Comparison of ENCODE assay signal across 8 mouse cellular contexts in the genomic region with DNA sequence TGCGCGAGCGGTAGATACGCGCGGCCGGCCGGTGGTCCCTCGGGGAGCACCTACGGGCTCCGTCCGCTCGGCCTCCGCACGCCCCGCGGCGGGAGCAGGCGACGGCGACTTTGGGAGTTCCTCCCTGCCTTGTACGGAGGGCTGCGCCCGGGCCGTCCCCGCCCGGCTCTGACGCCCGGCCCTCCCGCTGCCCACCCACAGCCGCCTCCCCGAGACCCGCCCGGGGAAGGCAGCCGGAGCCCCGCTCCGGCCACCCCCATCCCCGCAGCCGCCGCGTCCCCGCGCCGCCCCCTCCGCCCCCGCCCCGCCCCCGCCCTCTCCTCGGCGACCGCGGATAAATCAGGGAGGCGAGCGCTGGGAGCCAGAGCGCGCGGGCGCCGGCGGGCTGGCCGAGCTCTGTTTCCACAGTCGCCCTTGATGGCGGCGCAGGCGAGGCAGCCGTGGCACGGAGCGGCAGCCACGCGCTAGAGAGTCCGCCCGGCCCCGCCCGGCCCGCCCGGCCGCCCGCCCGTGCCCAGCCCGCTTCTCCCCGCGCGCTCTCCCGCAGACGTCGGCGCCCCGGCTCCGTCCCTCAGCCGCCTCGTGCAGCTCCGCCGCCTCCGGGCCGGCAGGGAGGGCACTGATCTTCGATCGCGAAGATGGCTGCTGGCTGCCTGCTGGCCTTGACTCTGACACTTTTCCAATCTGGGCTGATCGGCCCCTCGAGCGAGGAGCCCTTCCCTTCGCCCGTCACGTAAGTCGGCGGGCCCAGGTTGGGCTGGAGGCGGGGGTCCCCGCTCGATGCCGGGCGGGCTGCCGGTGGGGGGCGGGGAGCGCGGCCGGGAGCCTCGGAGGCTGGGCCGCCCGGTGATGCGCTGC. TPM values are rescaled to one million over a fixed set of nuclear protein-coding genes. Genes with fewer than 3 reads are reported as not detected.
DNase-seq lines count a peak whose midpoint lies in the region; ATAC-seq and TF ChIP-seq lines count a peak whose summit lies in the region.

A gene (plus strand): TSS at position 316 of the 858 bp plus-strand sequence.

- ATAC-seq in cerebellum, adult (ENCODE audit: insufficient number of reproducible peaks, low FRiP score, low TSS enrichment) = peak; percentile 67
- peak; percentile 88 for ATAC-seq in forebrain, embryonic 14.5 days
- peak; percentile 89 for ATAC-seq in heart, embryonic 15.5 days (replicated peaks; ENCODE audit: insufficient number of reproducible peaks, insufficient read depth, low FRiP score, low read depth)
- no peak for ATAC-seq in liver, embryonic 14.5 days (ENCODE audit: insufficient read depth)
- peak; percentile 85 for ATAC-seq in neural tube, embryonic 14.5 days (ENCODE audit: low read depth)

- TF ChIP-seq POLR2A in ES-Bruce4 (IDR thresholded peaks at IDR 0.05; ENCODE audit: insufficient read depth, low read length) = no peak

- no peak for TF ChIP-seq EP300 in ES-Bruce4 (IDR thresholded peaks at IDR 0.05; ENCODE audit: insufficient read depth, low read depth, low read length)
- TF ChIP-seq EP300 in liver, embryonic 14.5 days (IDR thresholded peaks at IDR 0.05; ENCODE audit: low read depth) = no peak

- H3K9me3 ChIP-seq in ES-Bruce4 (replicated peaks; ENCODE audit: control insufficient read depth, insufficient read depth, low read length, poor library complexity, severe bottlenecking) = no peaks in the 10 kb centered on the region
- no peaks in the 10 kb centered on the region for H3K9me3 ChIP-seq in forebrain, embryonic 14.5 days (replicated peaks; ENCODE audit: control insufficient read depth, low read length)
- no peaks in the 10 kb centered on the region for H3K9me3 ChIP-seq in heart, embryonic 15.5 days (replicated peaks)
- H3K9me3 ChIP-seq in liver, embryonic 14.5 days (ENCODE audit: control insufficient read depth, low read length) = no peaks in the 10 kb centered on the region
- no peaks in the 10 kb centered on the region for H3K9me3 ChIP-seq in neural tube, embryonic 14.5 days (ENCODE audit: control insufficient read depth, low read length)

- peak within 1 kb of the TSS; percentile 90 for H3K4me3 ChIP-seq in ES-Bruce4 (ENCODE audit: low read depth, low read length)
- peak within 1 kb of the TSS; percentile 71 for H3K4me3 ChIP-seq in forebrain, embryonic 14.5 days (ENCODE audit: low read depth, low read length)
- H3K4me3 ChIP-seq in heart, embryonic 15.5 days = peak within 1 kb of the TSS; percentile 66
- peak within 1 kb of the TSS; percentile 30 to 36 for H3K4me3 ChIP-seq in liver, embryonic 14.5 days (ENCODE audit: insufficient read depth in 1 of 2, low read depth in 2 of 2, low read length in 2 of 2)
- H3K4me3 ChIP-seq in neural tube, embryonic 14.5 days (ENCODE audit: low read depth, low read length) = peak within 1 kb of the TSS; percentile 62

- TF ChIP-seq CTCF in ES-Bruce4 (IDR thresholded peaks at IDR 0.05; ENCODE audit: low read depth, low read length) = no peak
- TF ChIP-seq CTCF in liver, embryonic 14.5 days (IDR thresholded peaks at IDR 0.05; ENCODE audit: low read depth) = no peak

- H3K36me3 ChIP-seq in ES-Bruce4 (ENCODE audit: control insufficient read depth, insufficient read depth, low read length, poor library complexity, severe bottlenecking) = no peaks in the 10 kb centered on the region
- H3K36me3 ChIP-seq in forebrain, embryonic 14.5 days (ENCODE audit: control insufficient read depth, insufficient read depth, low read length) = no peaks in the 10 kb centered on the region
- no peaks in the 10 kb centered on the region for H3K36me3 ChIP-seq in heart, embryonic 15.5 days
- no peaks in the 10 kb centered on the region for H3K36me3 ChIP-seq in liver, embryonic 14.5 days (replicated peaks; ENCODE audit: control insufficient read depth, insufficient read depth, low read depth)
- H3K36me3 ChIP-seq in neural tube, embryonic 14.5 days (ENCODE audit: control insufficient read depth, insufficient read depth, low read length) = no peaks in the 10 kb centered on the region

- peak within 1 kb of the TSS; percentile 79 for H3K4me2 ChIP-seq in forebrain, embryonic 14.5 days (ENCODE audit: low read length)
- peak within 1 kb of the TSS; percentile 68 for H3K4me2 ChIP-seq in heart, embryonic 15.5 days
- H3K4me2 ChIP-seq in liver, embryonic 14.5 days (ENCODE audit: low read depth) = peak within 1 kb of the TSS; percentile 49
- peak within 1 kb of the TSS; percentile 59 for H3K4me2 ChIP-seq in neural tube, embryonic 14.5 days (ENCODE audit: low read depth, low read length)

- no peaks in the 10 kb centered on the region for H3K4me1 ChIP-seq in ES-Bruce4 (ENCODE audit: control insufficient read depth, insufficient read depth, low read length)
- H3K4me1 ChIP-seq in forebrain, embryonic 14.5 days (ENCODE audit: control insufficient read depth, insufficient read depth, low read length) = peaks cover 3% of the 10 kb centered on the region; the same call in 1 of the 2 replicates
- H3K4me1 ChIP-seq in heart, embryonic 15.5 days (replicated peaks) = peaks cover 10% of the 10 kb centered on the region
- H3K4me1 ChIP-seq in liver, embryonic 14.5 days (replicated peaks; ENCODE audit: control insufficient read depth in 2 of 2, insufficient read depth in 2 of 2, low read length in 1 of 2) = no peaks in the 10 kb centered on the region
- H3K4me1 ChIP-seq in neural tube, embryonic 14.5 days (ENCODE audit: control insufficient read depth, insufficient read depth, low read length) = no peaks in the 10 kb centered on the region

- no peak within 1 kb of the TSS for H3K27ac ChIP-seq in ES-Bruce4 (ENCODE audit: insufficient read depth, low read length)
- H3K27ac ChIP-seq in forebrain, embryonic 14.5 days (ENCODE audit: low read depth, low read length) = peak within 1 kb of the TSS; percentile 95
- peak within 1 kb of the TSS; percentile 89 for H3K27ac ChIP-seq in heart, embryonic 15.5 days
- H3K27ac ChIP-seq in liver, embryonic 14.5 days = no peak within 1 kb of the TSS
- peak within 1 kb of the TSS; percentile 96 for H3K27ac ChIP-seq in neural tube, embryonic 14.5 days (ENCODE audit: low read depth, low read length)

- peak within 1 kb of the TSS; percentile 93 for H3K9ac ChIP-seq in ES-Bruce4 (ENCODE audit: low read depth, poor library complexity, severe bottlenecking)
- H3K9ac ChIP-seq in forebrain, embryonic 14.5 days (ENCODE audit: low read length) = peak within 1 kb of the TSS; percentile 94
- H3K9ac ChIP-seq in heart, embryonic 15.5 days = peak within 1 kb of the TSS; percentile 66
- H3K9ac ChIP-seq in liver, embryonic 14.5 days (replicated peaks) = no peak within 1 kb of the TSS
- peak within 1 kb of the TSS; percentile 90 for H3K9ac ChIP-seq in neural tube, embryonic 14.5 days (replicated peaks; ENCODE audit: low read depth, low read length)

- 1% methylated on average over 69 of the region's 120 CpGs for WGBS in forebrain, embryonic 14.5 days
- WGBS in heart, embryonic 15.5 days = under 1% methylated on average over 107 of the region's 120 CpGs
- WGBS in liver, embryonic 14.5 days (ENCODE audit: insufficient replicate concordance) = under 1% methylated on average over 81 of the region's 120 CpGs
- under 1% methylated on average over 54 of the region's 120 CpGs for WGBS in neural tube, embryonic 14.5 days

- DNase-seq in forebrain, embryonic 14.5 days (ENCODE audit: low spot score) = peak; percentile 66
- peak; percentile 64 for DNase-seq in kidney, postnatal 14 days
- no peak for DNase-seq in liver, embryonic 14.5 days (ENCODE audit: low read depth in 3 of 3, low spot score in 3 of 3)
- DNase-seq in urinary bladder, postnatal 4 days (ENCODE audit: low spot score in 2 of 2) = peak; percentile 58 to 61

- H3K27me3 ChIP-seq in ES-Bruce4 (ENCODE audit: control insufficient read depth, insufficient read depth, low read length, poor library complexity, severe bottlenecking) = peaks cover 4% of the 10 kb centered on the region
- H3K27me3 ChIP-seq in forebrain, embryonic 14.5 days (replicated peaks; ENCODE audit: control insufficient read depth, insufficient read depth, low read length) = no peaks in the 10 kb centered on the region; the same call in none of the 2 replicates
- no peaks in the 10 kb centered on the region for H3K27me3 ChIP-seq in heart, embryonic 15.5 days
- peaks cover 38% of the 10 kb centered on the region for H3K27me3 ChIP-seq in liver, embryonic 14.5 days (ENCODE audit: control insufficient read depth, insufficient read depth, low read length)
- peaks cover 9% of the 10 kb centered on the region; the same call in 1 of the 2 replicates for H3K27me3 ChIP-seq in neural tube, embryonic 14.5 days (ENCODE audit: control insufficient read depth, insufficient read depth, low read length)

RNA-seq across cellular contexts. Expression of the gene that starts here (rescaled TPM):
- 8.0 and 8.2 TPM in 2 replicates for polyA plus RNA-seq in ES-Bruce4 (2011; ENCODE audit: insufficient read depth, insufficient read length, low read depth, missing spikeins)
- 22.8 and 30.6 TPM in 2 replicates for polyA plus RNA-seq in forebrain, embryonic 14.5 days (2014; fragmentation: Nextera tagmentation; extraction: Ambion mirVana)
- 15.5 and 17.0 TPM in 2 replicates for polyA plus RNA-seq in heart, embryonic 15.5 days (2015; fragmentation: Nextera tagmentation; extraction: Ambion mirVana)
- 0.18 and 0.20 TPM in 2 replicates for polyA plus RNA-seq in liver, embryonic 14.5 days (2012; rRNA removed)
- polyA plus RNA-seq in liver, embryonic 14.5 days (2014; fragmentation: Nextera tagmentation; extraction: Ambion mirVana) = 0.16 and 0.22 TPM in 2 replicates
- polyA plus RNA-seq in neural tube, embryonic 14.5 days (2014; fragmentation: Nextera tagmentation; extraction: Ambion mirVana) = 59.1 and 65.7 TPM in 2 replicates

Comparison
In these comparisons a context has a peak if more than half of its experiments do, and no peak if none do; other contexts are left out.
1. H3K27ac ChIP-seq: peak in forebrain, embryonic 14.5 days (single experiment), heart, embryonic 15.5 days (single experiment) and neural tube, embryonic 14.5 days (single experiment); none in ES-Bruce4 (single experiment) and liver, embryonic 14.5 days (single experiment).
2. H3K4me3 ChIP-seq: peak in every context shown above with its lines; median percentile 90 in ES-Bruce4; 71 in forebrain, embryonic 14.5 days; 66 in heart, embryonic 15.5 days; 62 in neural tube, embryonic 14.5 days; 33 in liver, embryonic 14.5 days.
3. DNase-seq: peak in forebrain, embryonic 14.5 days (single experiment), kidney, postnatal 14 days (single experiment) and urinary bladder, postnatal 4 days (2 of 2); none in liver, embryonic 14.5 days (0 of 3).
4. Peak in every context shown above with its lines, with median percentiles within 50 percentile points of each other: H3K4me2 ChIP-seq.